Mouse (Mus musculus): ENCODE data around the gene Tent5b.

The Tent5b gene

GRCm38 (mm10) chr4:133471135-133471821 lies 8.7 kb upstream of the Tent5b start:
- DNase-seq = no peak

- DNase-seq = no peak
Observed at GRCm38 (mm10) chr4:133473833-133474232, 6.1 kb upstream of the Tent5b start.

GRCm38 (mm10) chr4:133480185-133480537 lies 229 bp downstream of the Tent5b start:
- no peak for DNase-seq

- DNase-seq = no peak
Observed at GRCm38 (mm10) chr4:133480754-133481153, 822 bp downstream of the Tent5b start.

GRCm38 (mm10) chr4:133481488-133481887 lies 1.6 kb downstream of the Tent5b start:
- DNase-seq = no peak

GRCm38 (mm10) chr4:133482479-133482878 lies 2.5 kb downstream of the Tent5b start:
- no peak for DNase-seq

GRCm38 (mm10) chr4:133484266-133485025 lies 4.5 kb downstream of the Tent5b start:
- DNase-seq = no peak

- no peak for DNase-seq
Observed at GRCm38 (mm10) chr4:133485691-133486425, 5.9 kb downstream of the Tent5b start.

- DNase-seq = no peak
Observed at GRCm38 (mm10) chr4:133486673-133487357, 6.9 kb downstream of the Tent5b start.

- DNase-seq = no peak
Observed at GRCm38 (mm10) chr4:133488619-133489392, 8.9 kb downstream of the Tent5b start.

- DNase-seq = no peak
Observed at GRCm38 (mm10) chr4:133489489-133490245, 9.7 kb downstream of the Tent5b start.

GRCm38 (mm10) chr4:133491800-133492199 lies 11.9 kb downstream of the Tent5b start:
- no peak for DNase-seq

GRCm38 (mm10) chr4:133493895-133494294 lies 14.0 kb downstream of the Tent5b start:
- DNase-seq = no peak

GRCm38 (mm10) chr4:133494432-133494831 lies 14.5 kb downstream of the Tent5b start:
- DNase-seq = peak; percentile 81 to 87

GRCm38 (mm10) chr4:133494867-133495266 lies 14.9 kb downstream of the Tent5b start:
- no peak for DNase-seq

GRCm38 (mm10) chr4:133495711-133496110 lies 15.8 kb downstream of the Tent5b start:
- no peak for DNase-seq

GRCm38 (mm10) chr4:133496738-133497445 lies 17.0 kb downstream of the Tent5b start:
- DNase-seq = no peak

- no peak for DNase-seq
Observed at GRCm38 (mm10) chr4:133497461-133498159, 17.7 kb downstream of the Tent5b start.

GRCm38 (mm10) chr4:133498160-133498724 lies 18.3 kb downstream of the Tent5b start, which contains the start of gene Trnp1:
Trnp1 (minus strand) TSS chr4:133498550.
- peak; percentile 53 to 69 for DNase-seq

- no peak for DNase-seq
Observed at GRCm38 (mm10) chr4:133501514-133501913, 21.6 kb downstream of the Tent5b start.

Measured in thymus, postnatal 36 days (tissue).